Mouse (Mus musculus) fibroblast of lung, adult 2 months (primary cell): ENCODE measurements around the gene Atp8b5.

Experiments used
- DNase-seq: peaks from one replicate; pipeline ENCODE4 v3.0.0-alpha.2; 2011; ENCODE audit warnings: low read depth

Atp8b5 gene

GRCm38 (mm10) chr4:43383246-43384082, 116.5 kb downstream of the Atp8b5 start:
- DNase-seq: no peak

GRCm38 (mm10) chr4:43384083-43384460, 117.1 kb downstream of the Atp8b5 start:
- DNase-seq: no peak

DNA sequence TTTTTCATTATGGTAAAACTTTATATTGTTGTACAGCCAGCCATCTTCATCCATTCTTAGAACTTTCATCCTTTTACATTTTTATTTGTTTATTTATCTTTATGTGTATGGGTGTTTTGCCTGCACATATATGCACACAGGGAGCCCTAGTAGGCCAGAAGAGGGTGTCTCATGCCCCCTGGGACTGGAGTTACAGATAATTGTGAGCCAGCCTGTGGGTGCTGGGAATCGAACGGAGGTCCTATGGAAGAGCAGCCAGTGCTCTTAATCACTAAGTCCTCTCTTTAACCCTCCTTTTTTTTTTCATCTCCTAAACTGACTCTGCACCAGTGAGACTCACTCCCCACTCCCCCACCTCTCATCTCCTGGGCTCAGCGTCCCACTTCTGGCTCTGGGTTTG, 117.6 kb downstream of the Atp8b5 start:
- no peak for DNase-seq

- no peak for DNase-seq
Measured at GRCm38 (mm10) chr4:43386932-43387331, 120.0 kb downstream of the Atp8b5 start.

GRCm38 (mm10) chr4:43389390-43389789, 122.4 kb downstream of the Atp8b5 start:
- no peak for DNase-seq

- DNase-seq: no peak
Measured at GRCm38 (mm10) chr4:43389845-43390440, 123.0 kb downstream of the Atp8b5 start.

GRCm38 (mm10) chr4:43391521-43392050, 124.6 kb downstream of the Atp8b5 start:
- no peak for DNase-seq

DNA sequence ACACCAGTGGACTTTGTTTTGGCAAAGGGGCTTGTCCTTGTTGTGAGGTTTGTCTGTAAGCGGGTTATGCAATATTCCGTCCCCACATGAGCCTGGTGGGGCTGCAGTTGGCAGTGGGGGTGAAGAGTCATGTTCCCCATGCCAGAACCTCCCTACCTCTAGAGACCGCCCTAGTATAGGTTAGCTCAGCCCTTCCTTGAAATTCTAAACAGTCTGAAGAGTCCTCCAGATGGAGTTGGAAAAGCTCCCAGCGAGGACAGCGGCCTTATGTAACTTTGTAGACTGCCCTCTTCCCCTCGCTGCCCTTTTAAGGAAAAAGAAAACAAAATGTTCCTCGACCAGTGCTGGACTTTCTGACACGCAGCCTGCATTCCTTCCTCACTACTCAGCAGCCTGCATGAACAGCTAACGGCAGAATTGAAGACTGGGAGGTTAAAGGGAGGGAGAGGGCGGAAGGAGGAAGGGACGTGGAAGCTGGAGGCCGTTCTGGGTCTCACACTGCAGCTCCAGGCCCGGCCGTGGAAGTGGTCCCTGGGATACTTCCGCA, 127.5 kb downstream of the Atp8b5 start:
- peak; percentile 96 for DNase-seq

DNA sequence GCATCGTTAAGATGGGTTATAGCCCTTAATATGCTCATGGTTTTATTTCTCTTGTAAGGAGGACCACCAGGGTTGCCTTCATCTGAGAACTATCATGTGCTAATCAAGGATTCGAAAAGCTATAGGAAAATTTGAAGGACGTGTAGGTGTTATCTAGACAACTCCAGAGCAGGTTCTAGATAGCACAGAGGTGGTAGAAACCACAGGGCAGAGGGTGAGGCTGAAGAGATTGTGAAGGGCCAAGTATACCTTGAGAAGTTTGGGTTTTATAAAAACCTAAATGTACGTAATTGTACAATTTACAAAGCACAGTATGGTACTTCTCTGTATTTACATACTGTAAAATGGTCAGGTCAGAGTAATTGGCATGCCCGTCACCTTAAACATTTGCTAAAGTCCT, 128.2 kb downstream of the Atp8b5 start:
- no peak for DNase-seq

DNA sequence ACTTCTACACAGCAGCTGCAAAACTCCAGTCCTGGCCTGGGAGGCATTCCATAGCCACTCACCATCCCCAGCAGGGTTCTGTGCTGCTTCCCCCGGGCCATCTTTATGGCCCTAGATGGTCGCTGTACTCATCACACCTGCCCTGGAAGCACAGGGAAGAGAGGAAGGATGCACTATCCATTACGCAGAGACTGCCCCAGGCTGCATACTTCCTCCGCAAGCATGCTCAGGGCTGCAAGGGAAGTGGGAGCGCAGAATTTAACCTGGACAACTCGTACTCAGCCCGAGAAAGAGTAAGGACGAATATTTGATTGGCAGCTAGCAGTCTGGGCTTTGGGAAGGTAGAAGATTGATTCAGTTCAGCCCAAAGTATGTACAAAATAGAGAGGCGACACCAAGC, 128.9 kb downstream of the Atp8b5 start:
- DNase-seq: no peak

- no peak for DNase-seq
Measured at GRCm38 (mm10) chr4:43396381-43396780, 129.4 kb downstream of the Atp8b5 start.

DNA sequence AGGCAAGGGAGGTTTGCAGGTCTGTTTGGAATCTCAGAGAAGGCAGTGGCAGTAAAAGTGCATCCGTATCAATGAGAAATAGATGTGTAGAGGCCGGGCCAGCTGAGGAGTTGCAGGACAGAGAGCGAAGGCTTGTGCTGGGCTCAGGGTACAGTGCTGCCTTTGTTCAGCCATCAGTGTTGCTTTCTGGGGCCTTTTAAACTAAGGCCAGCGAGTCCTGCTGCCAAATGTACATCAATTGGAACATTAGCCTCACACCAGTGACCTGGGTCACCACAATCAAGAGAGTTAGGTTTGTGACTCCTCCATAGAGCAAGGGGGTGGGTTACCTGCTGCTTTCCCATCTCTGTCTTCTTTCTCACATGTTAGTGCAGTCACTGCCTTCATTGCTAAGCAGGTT, 131.1 kb downstream of the Atp8b5 start:
- no peak for DNase-seq

DNA sequence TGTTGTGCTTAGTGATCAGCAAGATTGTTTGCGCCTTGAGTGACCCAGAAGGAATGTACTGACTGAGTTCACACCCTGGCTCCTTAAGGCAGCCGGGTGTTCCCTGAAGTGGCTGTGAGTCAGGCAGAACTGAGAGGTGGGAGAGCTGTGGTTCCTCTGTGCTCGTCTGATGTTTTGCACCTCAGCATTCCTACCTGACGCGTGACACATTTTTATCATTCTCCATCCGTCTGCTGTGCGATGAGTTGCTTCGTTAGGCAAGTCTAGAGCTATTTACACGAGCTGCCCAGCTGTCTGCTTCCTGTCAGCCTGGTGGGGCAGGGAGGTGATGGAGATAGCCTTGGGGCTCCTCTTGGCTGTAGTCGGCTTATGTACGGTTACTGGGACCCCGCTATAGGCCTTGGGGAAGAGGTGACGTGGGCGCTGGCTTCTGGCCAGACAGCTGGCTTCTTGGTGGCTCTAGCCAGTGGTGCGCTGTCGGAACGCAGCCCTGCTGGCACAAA, 131.9 kb downstream of the Atp8b5 start:
- DNase-seq: peak; percentile 70

DNA sequence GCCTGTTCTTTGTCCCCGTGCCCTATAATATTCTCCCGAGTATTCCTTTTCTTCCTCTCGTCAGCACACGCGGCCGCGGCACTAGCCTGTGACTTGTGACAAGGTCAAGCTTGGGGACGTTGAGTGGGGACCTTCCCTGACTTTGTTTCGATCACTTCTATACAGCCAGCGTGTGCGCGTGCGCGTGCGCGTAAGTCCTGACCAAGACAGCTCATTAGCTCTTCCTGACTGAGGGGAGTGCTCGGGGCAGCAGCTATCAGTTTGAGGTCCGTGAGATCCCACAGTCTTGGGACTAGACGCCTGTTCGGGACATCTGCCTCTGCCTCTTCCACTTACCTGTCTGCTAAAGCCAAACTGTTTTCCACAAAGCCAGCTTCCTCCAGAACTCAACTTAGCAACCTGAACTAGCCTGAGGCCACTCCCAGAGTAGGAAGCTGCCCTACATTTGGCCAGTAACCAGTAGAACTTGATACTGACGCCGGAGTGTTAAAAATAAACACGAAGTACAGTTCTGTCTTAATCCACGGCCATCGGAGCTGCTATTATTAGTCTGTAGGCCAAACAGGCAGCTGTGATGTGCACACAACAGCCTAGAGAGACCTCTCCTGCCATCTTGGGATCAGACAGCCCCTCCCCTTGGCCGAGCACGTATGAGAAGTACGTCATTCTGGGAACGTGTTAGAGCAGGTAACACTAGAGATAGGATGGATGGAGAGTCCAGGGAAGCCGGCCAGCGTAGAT, 132.6 kb downstream of the Atp8b5 start:
- DNase-seq: no peak

GRCm38 (mm10) chr4:43400976-43401375, 134.0 kb downstream of the Atp8b5 start:
- no peak for DNase-seq

DNA sequence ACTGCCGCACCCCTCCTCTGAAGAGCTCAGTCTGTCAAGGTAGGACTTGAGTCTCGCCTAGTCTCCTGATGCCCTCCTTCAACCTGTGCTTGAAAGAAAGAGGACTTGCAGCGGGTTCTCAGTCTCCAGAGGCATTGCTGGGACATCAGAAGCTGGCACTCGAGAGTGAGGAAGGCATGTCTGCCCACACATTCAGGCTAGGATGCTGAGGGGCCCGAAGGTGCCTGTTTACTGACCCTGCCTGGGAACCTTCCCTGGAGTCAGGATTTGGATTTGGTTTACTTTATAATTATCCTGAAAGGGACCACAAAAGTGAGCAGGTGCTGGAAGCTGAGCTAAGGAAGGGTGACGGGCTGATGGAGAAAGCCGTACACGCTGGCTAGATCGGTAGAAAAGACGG, 134.5 kb downstream of the Atp8b5 start:
- no peak for DNase-seq

GRCm38 (mm10) chr4:43402212-43402611, 135.3 kb downstream of the Atp8b5 start:
- no peak for DNase-seq

- DNase-seq: no peak
Measured at GRCm38 (mm10) chr4:43404697-43405096, 137.7 kb downstream of the Atp8b5 start.

- peak; percentile 87 for DNase-seq
Measured at GRCm38 (mm10) chr4:43406162-43406971, 139.4 kb downstream of the Atp8b5 start.

- no peak for DNase-seq
Measured at GRCm38 (mm10) chr4:43407071-43407920, 140.3 kb downstream of the Atp8b5 start.
